Mouse (Mus musculus) CH12F3 (cell line): ENCODE data around the gene Fmo1.

Experiments used
- in situ Hi-C: fragments of 300-500 bp; cut with MboI; formaldehyde crosslinking; loops from 2 replicates; pipeline ENCODE4 v1.14.3; 2020; ENCODE audit warnings: low sequenced_read_pairs

Fmo1 gene

GRCm38 (mm10) chr1:162863579-162863978 is 2.8 kb downstream of the Fmo1 start:
- in situ Hi-C loops: no loop called here

- in situ Hi-C loops: no loop called here
These were observed 4.1 kb downstream of the Fmo1 start for GRCm38 (mm10) chr1:162862328-162862727.

- in situ Hi-C loops: no loop called here
These were observed 6.3 kb downstream of the Fmo1 start for GRCm38 (mm10) chr1:162859996-162860605.

- in situ Hi-C loops: no loop called here
These were observed 6.8 kb downstream of the Fmo1 start for GRCm38 (mm10) chr1:162859545-162859976.

GRCm38 (mm10) chr1:162858748-162859130 is 7.7 kb downstream of the Fmo1 start:
- in situ Hi-C loops: no loop called here

- in situ Hi-C loops: no loop called here
These were observed 8.4 kb downstream of the Fmo1 start for GRCm38 (mm10) chr1:162857766-162858747.

- in situ Hi-C loops: no loop called here
These were observed 12.5 kb downstream of the Fmo1 start for GRCm38 (mm10) chr1:162853812-162854482.

- in situ Hi-C loops: no loop called here
These were observed 18.9 kb downstream of the Fmo1 start for GRCm38 (mm10) chr1:162847554-162847953.

- in situ Hi-C loops: no loop called here
These were observed 26.2 kb downstream of the Fmo1 start for GRCm38 (mm10) chr1:162840211-162840610.

GRCm38 (mm10) chr1:162838976-162839375 is 27.4 kb downstream of the Fmo1 start:
- in situ Hi-C loops: no loop called here

- in situ Hi-C loops: no loop called here
These were observed 32.1 kb downstream of the Fmo1 start for GRCm38 (mm10) chr1:162834342-162834741.

- in situ Hi-C loops: no loop called here
These were observed 33.8 kb downstream of the Fmo1 start for GRCm38 (mm10) chr1:162832574-162832953.

- in situ Hi-C loops: no loop called here
These were observed 34.4 kb downstream of the Fmo1 start for GRCm38 (mm10) chr1:162831838-162832573.

GRCm38 (mm10) chr1:162819280-162819679 is 47.1 kb downstream of the Fmo1 start:
- in situ Hi-C loops: no loop called here

- in situ Hi-C loops: no loop called here
These were observed 50.9 kb downstream of the Fmo1 start for GRCm38 (mm10) chr1:162815381-162816127.

GRCm38 (mm10) chr1:162814932-162815331 is 51.5 kb downstream of the Fmo1 start:
- in situ Hi-C loops: no loop called here

GRCm38 (mm10) chr1:162813836-162814156 is 52.6 kb downstream of the Fmo1 start, which contains the start of gene Fmo4:
Gene Fmo4 (minus strand): TSS chr1:162813972.
- in situ Hi-C loops: no loop called here

GRCm38 (mm10) chr1:162813143-162813835 is 53.1 kb downstream of the Fmo1 start:
- in situ Hi-C loops: no loop called here

GRCm38 (mm10) chr1:162808541-162808940 is 57.9 kb downstream of the Fmo1 start:
- in situ Hi-C loops: no loop called here

- in situ Hi-C loops: no loop called here
These were observed 59.0 kb downstream of the Fmo1 start for GRCm38 (mm10) chr1:162807441-162807840.
